Mouse (Mus musculus) bone marrow, adult 2 months (tissue): Measurements from ENCODE around the gene Ankrd44. TPM values are rescaled to one million over a fixed set of nuclear protein-coding genes. Genes with fewer than 3 reads are reported as not detected.

Experiments
- H3K27ac ChIP-seq: fragments of 200-500 bp; 2 replicates; pipeline ENCODE4 v1.5.1; 2012; ENCODE audit warnings: low read depth, mild to moderate bottlenecking, control low read depth, inconsistent platforms, low read length; ENCODE audit not compliant: control insufficient read depth, poor library complexity, insufficient read depth
- H3K4me1 ChIP-seq: fragments of 200-500 bp; 2 replicates; pipeline ENCODE4 v1.6.1; 2011; ENCODE audit warnings: low read length; ENCODE audit not compliant: control insufficient read depth, insufficient read depth
- H3K4me3 ChIP-seq: fragments of 200-500 bp; replicated peaks from 2 replicates; pipeline ENCODE3; 2011; ENCODE audit warnings: mild to moderate bottlenecking, low read depth, low read length, control low read depth; ENCODE audit not compliant: control insufficient read depth
- CTCF ChIP-seq: fragments of 200-500 bp; IDR thresholded peaks from 2 replicates; pipeline ENCODE4 v1.5.1; 2011; ENCODE audit warnings: low read length, control low read depth; ENCODE audit not compliant: control insufficient read depth, insufficient read depth
- POLR2A ChIP-seq: fragments of 200-500 bp; IDR thresholded peaks from 2 replicates; pipeline ENCODE4 v1.6.1; 2011; ENCODE audit warnings: low read depth, mild to moderate bottlenecking, control low read depth, low read length, borderline replicate concordance; ENCODE audit not compliant: control insufficient read depth
- WGBS: fragments of 180-500 bp; shearing (Covaris S2); methylation state at CpG from one replicate; pipeline ENCODE4 v1.1.7; 2018; 5-methylcytosine and 5-hydroxymethylcytosine counted together
- polyA plus RNA-seq: library from polyadenylated mRNA; stranded (reverse); fragments of >200 nt; gene quantifications from 2 replicates; pipeline ENCODE4 v1.2.4, GENCODE M21; 2011; ENCODE audit warnings: low replicate concordance; ENCODE audit not compliant: missing spikeins, insufficient read depth, insufficient read length

Gene Ankrd44
- polyA plus RNA-seq, 1 experiment: 47.3 TPM

DNA sequence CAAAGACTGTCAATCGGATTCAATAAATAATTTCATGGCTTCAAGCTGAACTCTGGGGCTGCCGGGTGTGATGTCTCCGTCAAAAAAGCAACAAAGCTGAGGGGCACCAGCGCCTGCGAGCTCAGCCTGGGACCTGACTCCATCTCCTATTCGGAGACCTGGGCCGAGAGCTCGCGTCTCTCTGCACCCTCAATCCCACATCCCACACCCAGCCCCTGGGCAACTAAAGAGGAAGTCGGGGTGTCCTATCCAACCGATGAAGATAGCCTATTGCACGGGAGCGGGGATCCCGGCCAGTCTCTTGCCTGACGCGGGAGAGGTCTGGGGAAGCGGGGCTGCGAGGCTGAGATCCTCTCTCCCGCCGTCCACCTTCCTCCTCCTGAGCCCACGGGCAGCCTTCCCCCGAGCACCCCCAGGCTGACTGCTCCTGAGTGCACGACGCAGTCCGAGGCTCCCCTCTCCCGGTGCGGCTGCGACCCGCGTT is 694 bp downstream of the Ankrd44 start:
- peaks cover 6% of the 10 kb centered on the region for H3K4me1 ChIP-seq
- H3K27ac ChIP-seq: peak overlapping the region; percentile 83
- TF ChIP-seq CTCF: no peak
- no peak for TF ChIP-seq POLR2A
- under 1% methylated on average over 30 of the region's 30 CpGs for WGBS
- H3K4me3 ChIP-seq: peak overlapping the region; percentile 83

DNA sequence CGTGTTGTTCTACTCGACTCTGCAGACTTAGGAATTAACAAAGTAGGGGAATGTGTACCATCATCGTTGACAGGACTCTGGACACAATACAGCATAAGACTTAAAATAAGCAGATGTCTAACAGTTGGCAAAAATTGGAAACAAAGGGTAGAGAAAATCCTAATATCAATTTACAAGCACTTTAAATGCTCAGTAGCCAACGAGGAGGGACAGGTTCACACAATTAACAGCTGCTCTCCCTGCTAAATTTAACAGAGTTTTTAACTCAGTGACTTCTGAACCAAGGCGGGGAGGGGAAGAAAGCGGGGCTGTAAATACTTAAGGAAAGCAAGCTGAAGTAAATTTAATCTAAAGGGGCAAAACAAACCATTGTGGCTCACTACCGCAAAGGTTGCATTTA is 1.4 kb downstream of the Ankrd44 start:
- TF ChIP-seq CTCF (no peak), POLR2A (no peak)
- Histone ChIP-seq H3K4me3 (peak overlapping the region; percentile 47), H3K4me1 (peaks cover 8% of the 10 kb centered on the region), H3K27ac (peak overlapping the region; percentile 83; the same call in 1 of the 2 replicates)
- WGBS: 40% methylated on average over 7 of the region's 7 CpGs

DNA sequence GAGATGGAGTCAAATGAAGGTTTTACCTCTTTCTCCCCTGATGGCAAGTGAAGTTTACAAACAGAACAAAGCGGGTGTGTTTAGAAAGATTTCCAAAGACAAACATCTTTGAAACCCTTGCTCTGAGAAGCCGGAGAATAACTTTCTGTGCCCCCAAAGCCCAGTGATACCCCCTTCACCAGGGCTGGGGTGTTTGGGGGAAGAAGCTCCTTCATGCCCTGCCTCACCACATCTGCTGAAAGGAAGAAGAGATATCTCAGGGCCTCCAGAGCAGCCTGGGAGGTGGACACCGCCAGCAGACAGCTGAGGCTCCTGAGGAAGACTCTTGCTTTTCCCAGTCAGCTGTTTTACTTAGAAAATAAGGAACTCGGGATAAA is 1.9 kb downstream of the Ankrd44 start:
- TF ChIP-seq CTCF (no peak), POLR2A (no peak)
- WGBS: 40% methylated on average over 4 of the region's 4 CpGs
- Histone ChIP-seq H3K27ac (peak overlapping the region; percentile 87), H3K4me1 (peaks cover 8% of the 10 kb centered on the region), H3K4me3 (peak overlapping the region; percentile 47)

GRCm38 (mm10) chr1:54923366-54924308 is 2.5 kb downstream of the Ankrd44 start:
- peaks cover 8% of the 10 kb centered on the region for H3K4me1 ChIP-seq
- 30% methylated on average over 6 of the region's 6 CpGs for WGBS
- no peak for TF ChIP-seq POLR2A
- TF ChIP-seq CTCF: no peak
- H3K4me3 ChIP-seq: peak overlapping the region; percentile 47
- H3K27ac ChIP-seq: peak overlapping the region; percentile 87

- WGBS: 56% methylated on average over 8 of the region's 8 CpGs
- H3K4me1 ChIP-seq: peaks cover 8% of the 10 kb centered on the region
- TF ChIP-seq CTCF: no peak
- TF ChIP-seq POLR2A: no peak
- no peak overlapping the region for H3K4me3 ChIP-seq
- peak overlapping the region; percentile 45 for H3K27ac ChIP-seq
Measured at GRCm38 (mm10) chr1:54922707-54923106, 3.5 kb downstream of the Ankrd44 start.

DNA sequence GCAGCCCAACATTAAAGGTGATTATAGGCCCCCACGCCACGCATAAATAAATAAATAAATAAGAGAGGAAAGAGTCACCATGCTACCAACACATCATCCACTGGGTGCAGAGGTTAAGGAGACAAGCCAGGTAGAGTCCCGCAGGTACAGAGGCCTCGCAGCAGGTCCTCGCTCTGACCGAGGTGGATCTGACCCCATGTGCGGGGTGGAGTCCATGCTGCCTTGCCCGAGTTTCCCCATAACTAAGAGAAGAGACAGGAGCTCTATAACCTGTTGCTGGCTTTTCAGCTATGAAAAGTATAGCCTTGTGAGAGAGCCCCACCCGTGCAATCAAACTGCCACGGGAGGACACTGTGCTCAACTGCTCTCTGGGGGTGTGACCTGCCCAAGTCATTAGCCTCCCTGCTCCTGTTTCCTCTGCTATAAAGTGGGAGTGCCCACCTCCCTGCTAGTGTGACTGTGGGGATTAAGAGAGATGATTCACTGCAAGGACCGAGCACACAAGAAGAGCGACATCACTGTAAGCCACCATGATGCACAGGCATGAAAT is 4.1 kb downstream of the Ankrd44 start:
- Histone ChIP-seq H3K27ac (peak overlapping the region; percentile 45), H3K4me1 (peaks cover 8% of the 10 kb centered on the region), H3K4me3 (no peak overlapping the region)
- TF ChIP-seq CTCF: no peak
- no peak for TF ChIP-seq POLR2A
- 73% methylated on average over 12 of the region's 12 CpGs for WGBS

DNA sequence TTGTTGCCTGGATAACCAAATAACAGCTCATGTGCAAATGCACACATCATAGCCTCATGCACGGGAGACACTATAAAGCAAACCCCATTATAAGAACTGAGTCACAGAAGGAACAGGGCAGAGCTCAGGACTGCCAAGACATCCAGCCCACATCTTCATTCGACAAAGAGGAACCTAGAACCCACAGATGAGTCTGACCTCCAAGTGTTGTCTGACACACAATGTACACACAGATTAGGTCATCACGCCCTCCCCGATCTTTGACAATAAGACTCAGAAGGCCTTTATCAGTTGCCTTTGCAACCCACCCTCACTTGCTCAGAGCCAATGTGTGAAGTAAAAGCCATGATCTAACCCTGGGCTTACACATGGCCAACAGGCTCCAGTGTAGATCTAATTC is 6.1 kb downstream of the Ankrd44 start:
- 35% methylated on average over 4 of the region's 4 CpGs for WGBS
- peaks cover 10% of the 10 kb centered on the region for H3K4me1 ChIP-seq
- TF ChIP-seq POLR2A (no peak), CTCF (no peak)

GRCm38 (mm10) chr1:54916456-54916855 is 9.7 kb downstream of the Ankrd44 start:
- TF ChIP-seq CTCF: no peak
- no peak for TF ChIP-seq POLR2A
- Histone ChIP-seq H3K4me1 (peaks cover 18% of the 10 kb centered on the region), H3K27ac (no peak overlapping the region), H3K4me3 (no peak overlapping the region)
- 28% methylated on average over 4 of the region's 4 CpGs for WGBS

More for the DNA sequence above, 6.1 kb downstream of the Ankrd44 start:
- Histone ChIP-seq H3K4me3 (no peak overlapping the region), H3K27ac (no peak overlapping the region)
